Mouse (Mus musculus) macrophage (primary cell): ENCODE results near the gene Clrn1. TPM values are rescaled to one million over a fixed set of nuclear protein-coding genes. Genes with fewer than 3 reads are reported as not detected.

Source experiments
- H3K27ac ChIP-seq: fragments of 350-480 bp; formaldehyde crosslinking; 2 replicates; pipeline ENCODE4 v1.9.0; 2021
- H3K36me3 ChIP-seq: fragments of 350-480 bp; formaldehyde crosslinking; 2 replicates; pipeline ENCODE4 v1.9.0; 2021; ENCODE audit errors: inconsistent target
- H3K4me3 ChIP-seq: fragments of 350-480 bp; formaldehyde crosslinking; 2 replicates; pipeline ENCODE4 v1.9.0; 2021; ENCODE audit errors: inconsistent target
- H3K79me2 ChIP-seq: fragments of 350-480 bp; formaldehyde crosslinking; 2 replicates; pipeline ENCODE4 v1.9.0; 2021; ENCODE audit errors: inconsistent target
- WGBS: methylation state at CpG from one replicate; pipeline ENCODE4 v1.1.7; 2026; ENCODE audit warnings: inconsistent platforms; ENCODE audit not compliant: missing documents; 5-methylcytosine and 5-hydroxymethylcytosine counted together
- polyA plus RNA-seq: library from polyadenylated mRNA; stranded (reverse); fragments of 250-400 nt; gene quantifications from 3 replicates; pipeline ENCODE4 v1.2.4, GENCODE M21; 2018; ENCODE audit warnings: inconsistent platforms

Gene Clrn1
- polyA plus RNA-seq, 1 experiment from 2014 or later = not detected

- Histone ChIP-seq H3K36me3 (no peaks in the 10 kb centered on the region), H3K27ac (no peak overlapping the region), H3K4me3 (no peak overlapping the region), H3K79me2 (no peaks in the 10 kb centered on the region)
- WGBS = 87% methylated on average over 12 of the region's 12 CpGs
These were observed 75.8 kb downstream of the Clrn1 start for GRCm38 (mm10) chr3:58809111-58809915.

GRCm38 (mm10) chr3:58808636-58809035 lies 76.5 kb downstream of the Clrn1 start:
- no peak overlapping the region for H3K4me3 ChIP-seq
- H3K36me3 ChIP-seq = no peaks in the 10 kb centered on the region
- no peak overlapping the region for H3K27ac ChIP-seq
- WGBS = 98% methylated on average over 5 of the region's 5 CpGs
- H3K79me2 ChIP-seq = no peaks in the 10 kb centered on the region

GRCm38 (mm10) chr3:58804745-58805144 lies 80.4 kb downstream of the Clrn1 start:
- WGBS = 88% methylated on average over 6 of the region's 6 CpGs
- H3K36me3 ChIP-seq = no peaks in the 10 kb centered on the region
- no peaks in the 10 kb centered on the region for H3K79me2 ChIP-seq
- no peak overlapping the region for H3K27ac ChIP-seq
- no peak overlapping the region for H3K4me3 ChIP-seq

GRCm38 (mm10) chr3:58798676-58799075 lies 86.5 kb downstream of the Clrn1 start:
- Histone ChIP-seq H3K79me2 (no peaks in the 10 kb centered on the region), H3K4me3 (no peak overlapping the region), H3K27ac (no peak overlapping the region), H3K36me3 (no peaks in the 10 kb centered on the region)
- 84% methylated on average over 4 of the region's 4 CpGs for WGBS

DNA sequence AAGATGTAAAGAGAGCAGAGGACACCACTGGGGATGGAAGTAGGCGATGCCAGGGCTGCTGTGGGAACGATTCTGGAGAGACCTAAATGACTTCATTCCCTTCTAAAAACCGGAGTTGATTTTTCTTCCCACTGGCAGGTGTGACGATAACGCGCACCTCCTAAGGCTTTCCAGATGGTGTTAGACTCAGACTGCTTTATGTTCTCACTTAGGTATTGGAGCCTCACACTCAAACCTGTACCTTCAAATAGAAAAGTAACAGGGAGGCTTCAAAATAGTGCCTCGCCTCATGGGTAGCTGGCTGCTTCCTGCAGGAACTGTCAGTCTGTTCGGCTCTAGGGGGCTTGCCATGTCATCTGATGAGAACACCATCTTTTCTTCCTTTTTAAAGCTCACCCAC lies 86.9 kb downstream of the Clrn1 start:
- Histone ChIP-seq H3K79me2 (no peaks in the 10 kb centered on the region), H3K4me3 (no peak overlapping the region), H3K36me3 (no peaks in the 10 kb centered on the region), H3K27ac (no peak overlapping the region)
- 78% methylated on average over 8 of the region's 8 CpGs for WGBS

Other genes starting within 250 kb of the Clrn1 start
- gene Erich6, start 248.1 kb downstream of the Clrn1 start, polyA plus RNA-seq = not detected in 3 replicates
- gene Siah2, start 192.9 kb downstream of the Clrn1 start, polyA plus RNA-seq = 3.3 to 6.7 TPM (median 6.2 TPM) in 3 replicates
- gene Mindy4b-ps, start 63.0 kb downstream of the Clrn1 start, polyA plus RNA-seq = not detected in 3 replicates
- 0.25 to 0.93 TPM (median 0.47 TPM) in 3 replicates for gene Med12l, start 120.5 kb upstream of the Clrn1 start, polyA plus RNA-seq
- gene Gpr171, start 216.5 kb upstream of the Clrn1 start, polyA plus RNA-seq = 2.4 to 8.4 TPM (median 4.9 TPM) in 3 replicates